Mouse (Mus musculus): ENCODE measurements around the gene Adat3. TPM values are rescaled to one million over a fixed set of nuclear protein-coding genes. Genes with fewer than 3 reads are reported as not detected.

The Adat3 gene
- polyA plus RNA-seq, 1 experiment from 2014 or later = 9.1 TPM

DNA sequence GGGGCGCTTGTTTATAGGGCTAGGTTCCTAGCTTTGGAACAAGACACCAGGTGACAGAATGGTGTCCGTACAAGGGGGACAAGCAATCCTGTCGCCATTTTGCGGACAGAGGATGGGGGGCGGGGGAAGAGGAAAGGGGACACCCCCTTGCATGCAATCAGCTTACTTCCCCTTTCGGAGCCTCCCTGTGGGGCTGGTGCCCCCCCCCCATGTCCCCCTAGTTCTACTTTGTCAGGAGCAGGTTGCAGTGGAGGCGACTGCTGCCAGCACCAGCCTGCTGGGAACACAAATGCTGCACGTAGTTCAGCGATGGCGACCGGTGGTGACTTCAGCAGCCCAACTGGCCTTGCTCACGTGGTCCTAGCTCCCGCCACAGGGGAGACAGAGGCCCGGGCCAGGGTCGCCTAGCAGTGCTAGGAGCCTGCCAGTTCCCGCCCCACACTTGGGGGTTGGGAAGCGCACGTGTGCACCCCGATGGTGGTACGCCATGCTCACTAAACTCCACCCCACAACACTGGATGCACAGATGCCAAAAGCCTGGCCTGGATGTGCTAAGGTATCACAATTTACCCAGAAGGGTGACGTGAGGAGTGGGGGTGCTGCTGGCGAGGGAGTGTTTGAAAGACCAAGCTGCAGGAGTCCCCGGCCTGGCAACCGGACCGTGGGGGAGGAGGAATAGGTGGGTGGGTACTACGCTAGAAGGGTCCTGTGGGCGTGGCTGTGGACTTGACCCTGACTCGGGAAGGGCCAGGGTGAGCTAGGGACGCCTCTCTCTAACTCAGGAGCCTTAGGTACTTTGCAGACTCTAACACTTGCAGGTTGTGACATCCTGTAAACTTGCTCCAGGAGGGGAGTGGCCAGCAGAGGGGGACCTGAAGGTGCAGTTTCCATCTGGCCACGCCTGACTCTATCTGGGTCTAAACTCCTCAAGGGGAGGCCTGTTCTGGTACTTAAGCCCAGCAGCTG is 31.5 kb upstream of the Adat3 start:
- no peaks in the 10 kb centered on the region for H3K27me3 ChIP-seq
- H3K36me3 ChIP-seq = peaks cover 18% of the 10 kb centered on the region
- no peaks in the 10 kb centered on the region for H3K9me3 ChIP-seq
- peaks cover 72% of the 10 kb centered on the region for H3K4me1 ChIP-seq
- H3K4me2 ChIP-seq = peak overlapping the region; percentile 51
- peak overlapping the region; percentile 20 for H3K4me3 ChIP-seq
- ATAC-seq (ENCODE audit: insufficient number of reproducible peaks, insufficient read depth, low FRiP score, low TSS enrichment, low read depth) = no peak
- peak overlapping the region; percentile 65 for H3K9ac ChIP-seq
- peak overlapping the region; percentile 55; the same call in 1 of the 2 replicates for H3K27ac ChIP-seq
- 22% methylated on average over 30 of the region's 30 CpGs for WGBS

DNA sequence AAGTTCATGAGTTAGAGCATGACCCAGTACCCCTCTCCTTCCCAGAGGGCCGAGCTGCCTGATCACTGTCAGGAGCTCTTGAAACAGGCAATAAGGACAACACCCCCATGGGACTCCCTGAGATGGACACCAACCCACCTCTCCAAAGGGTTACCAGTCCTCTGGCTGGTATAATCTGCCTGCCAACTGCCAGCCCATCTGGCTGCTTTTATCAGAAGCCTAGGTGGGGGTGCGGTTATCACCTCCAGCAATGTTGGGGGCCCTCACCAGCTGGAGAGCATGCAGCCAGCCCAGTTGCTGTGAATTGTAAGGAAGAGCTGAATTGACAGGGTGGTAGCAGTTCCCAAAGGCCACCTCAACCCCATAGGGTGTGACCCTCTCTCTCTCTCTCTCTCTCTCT is 30.2 kb upstream of the Adat3 start:
- H3K4me2 ChIP-seq = no peak overlapping the region
- peaks cover 65% of the 10 kb centered on the region for H3K4me1 ChIP-seq
- H3K4me3 ChIP-seq = no peak overlapping the region
- WGBS = 84% methylated on average over 2 of the region's 2 CpGs
- peaks cover 14% of the 10 kb centered on the region for H3K36me3 ChIP-seq
- ATAC-seq (ENCODE audit: insufficient number of reproducible peaks, insufficient read depth, low FRiP score, low TSS enrichment, low read depth) = no peak
- H3K9ac ChIP-seq = no peak overlapping the region
- no peak overlapping the region for H3K27ac ChIP-seq
- no peaks in the 10 kb centered on the region for H3K27me3 ChIP-seq
- no peaks in the 10 kb centered on the region for H3K9me3 ChIP-seq

DNA sequence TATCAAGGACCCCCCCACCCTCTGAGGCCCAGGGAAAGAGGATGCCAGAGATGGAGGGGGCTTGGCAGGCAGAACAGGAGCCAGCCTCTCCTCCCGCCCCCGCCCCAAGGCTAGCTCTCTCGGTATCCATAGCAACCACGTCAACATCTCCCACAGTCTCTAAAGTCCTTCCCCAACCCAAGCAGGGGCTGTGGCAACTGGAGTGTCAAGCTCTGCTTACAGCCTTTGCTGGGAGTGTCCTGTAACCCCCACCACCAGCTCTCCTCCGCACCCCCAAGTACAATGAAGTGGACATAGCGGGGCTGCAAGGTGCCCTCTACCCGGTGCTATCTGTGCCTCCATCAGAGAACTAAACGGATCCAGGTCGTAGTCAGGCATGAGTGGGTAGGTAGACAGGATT is 28.7 kb upstream of the Adat3 start:
- H3K36me3 ChIP-seq = no peaks in the 10 kb centered on the region
- WGBS = 53% methylated on average over 9 of the region's 9 CpGs
- H3K27me3 ChIP-seq = no peaks in the 10 kb centered on the region
- no peak overlapping the region for H3K4me3 ChIP-seq
- H3K9ac ChIP-seq = peak overlapping the region; percentile 86
- peaks cover 74% of the 10 kb centered on the region for H3K4me1 ChIP-seq
- no peak overlapping the region for H3K27ac ChIP-seq
- H3K4me2 ChIP-seq = peak overlapping the region; percentile 24; the same call in 1 of the 2 replicates
- no peaks in the 10 kb centered on the region for H3K9me3 ChIP-seq
- no peak for ATAC-seq (ENCODE audit: insufficient number of reproducible peaks, insufficient read depth, low FRiP score, low TSS enrichment, low read depth)

- no peak for ATAC-seq (ENCODE audit: insufficient number of reproducible peaks, insufficient read depth, low FRiP score, low TSS enrichment, low read depth)
- Histone ChIP-seq H3K27me3 (no peaks in the 10 kb centered on the region), H3K9ac (peak overlapping the region; percentile 86), H3K4me1 (peaks cover 76% of the 10 kb centered on the region), H3K4me3 (peak overlapping the region; percentile 89), H3K9me3 (no peaks in the 10 kb centered on the region), H3K27ac (no peak overlapping the region), H3K36me3 (no peaks in the 10 kb centered on the region), H3K4me2 (peak overlapping the region; percentile 88)
- 76% methylated on average over 3 of the region's 3 CpGs for WGBS
These were observed 27.8 kb upstream of the Adat3 start for GRCm38 (mm10) chr10:80574896-80575295.

DNA sequence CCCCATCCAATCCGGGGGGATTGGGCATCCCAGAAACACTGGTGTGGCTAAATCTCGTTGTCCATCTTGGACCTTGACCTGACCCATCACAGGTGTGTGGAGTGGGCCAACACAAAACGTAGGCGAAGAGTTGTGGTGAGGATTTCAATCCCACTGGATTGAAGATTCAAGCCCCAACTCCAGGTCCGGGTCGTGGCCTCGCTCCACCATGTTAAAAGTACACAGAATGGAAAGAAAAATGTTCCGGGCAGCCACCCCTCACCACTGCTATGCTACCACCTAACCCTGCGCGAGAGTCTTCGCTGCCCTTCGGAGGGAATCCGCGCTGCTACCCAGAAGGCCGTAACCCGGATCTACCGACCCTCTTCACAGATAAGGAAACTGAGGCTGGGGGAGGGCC is 26.8 kb upstream of the Adat3 start:
- Histone ChIP-seq H3K9ac (peak overlapping the region; percentile 86), H3K4me2 (peak overlapping the region; percentile 88), H3K27me3 (no peaks in the 10 kb centered on the region), H3K4me1 (peaks cover 66% of the 10 kb centered on the region), H3K27ac (peak overlapping the region; percentile 95; the same call in 1 of the 2 replicates), H3K36me3 (no peaks in the 10 kb centered on the region), H3K9me3 (no peaks in the 10 kb centered on the region), H3K4me3 (peak overlapping the region; percentile 89)
- ATAC-seq (ENCODE audit: insufficient number of reproducible peaks, insufficient read depth, low FRiP score, low TSS enrichment, low read depth) = no peak
- whole genome bisulfite sequencing = 12% methylated on average over 17 of the region's 17 CpGs

DNA sequence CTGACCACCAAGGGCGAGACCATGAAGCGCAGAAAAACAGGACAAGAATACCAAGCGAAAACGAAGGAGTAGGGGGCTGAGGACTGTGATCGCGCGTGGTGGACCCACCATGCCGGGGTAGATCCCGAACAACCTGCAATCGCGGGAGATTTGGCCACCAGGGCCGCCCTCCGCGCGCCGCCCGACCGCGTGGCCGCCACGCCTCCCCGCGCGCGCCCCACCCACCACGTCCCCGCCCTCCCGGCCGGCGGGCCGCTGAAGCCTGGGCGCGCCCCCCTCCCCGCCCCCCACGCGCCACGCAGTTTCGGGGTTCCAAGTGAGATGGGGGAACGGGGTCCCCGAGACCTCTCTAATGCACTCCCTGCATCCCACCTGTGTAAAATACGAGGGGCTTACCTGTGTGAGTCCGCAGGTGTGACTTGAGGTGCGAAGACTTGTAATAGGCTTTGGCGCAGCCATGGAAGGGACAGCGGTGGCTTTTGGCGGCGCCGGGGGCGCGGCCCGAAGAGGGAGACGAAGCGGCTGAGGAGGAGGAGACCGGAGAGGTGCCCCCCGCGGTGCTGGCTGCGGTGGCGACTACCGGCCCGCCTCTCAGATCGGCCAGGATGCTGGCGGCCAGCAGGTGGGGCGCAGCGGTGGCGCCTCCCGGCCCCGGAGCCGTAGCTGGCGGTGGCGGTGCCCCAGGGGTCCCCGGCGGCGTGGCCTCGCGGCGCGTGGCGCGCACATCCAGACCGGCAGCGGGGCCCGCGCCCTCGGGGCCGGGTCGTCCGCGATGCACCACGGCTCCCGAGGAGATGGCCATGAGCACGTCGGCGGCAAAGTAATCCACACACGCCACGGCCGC is 26.1 kb upstream of the Adat3 start:
- Histone ChIP-seq H3K4me1 (peaks cover 59% of the 10 kb centered on the region), H3K4me3 (peak overlapping the region; percentile 89), H3K9ac (peak overlapping the region; percentile 86), H3K36me3 (no peaks in the 10 kb centered on the region), H3K9me3 (no peaks in the 10 kb centered on the region), H3K27me3 (no peaks in the 10 kb centered on the region), H3K4me2 (peak overlapping the region; percentile 88), H3K27ac (peak overlapping the region; percentile 95)
- WGBS = under 1% methylated on average over 94 of the region's 96 CpGs
- no peak; the same call in 1 of the 2 replicates for ATAC-seq (ENCODE audit: insufficient number of reproducible peaks, insufficient read depth, low FRiP score, low TSS enrichment, low read depth)

DNA sequence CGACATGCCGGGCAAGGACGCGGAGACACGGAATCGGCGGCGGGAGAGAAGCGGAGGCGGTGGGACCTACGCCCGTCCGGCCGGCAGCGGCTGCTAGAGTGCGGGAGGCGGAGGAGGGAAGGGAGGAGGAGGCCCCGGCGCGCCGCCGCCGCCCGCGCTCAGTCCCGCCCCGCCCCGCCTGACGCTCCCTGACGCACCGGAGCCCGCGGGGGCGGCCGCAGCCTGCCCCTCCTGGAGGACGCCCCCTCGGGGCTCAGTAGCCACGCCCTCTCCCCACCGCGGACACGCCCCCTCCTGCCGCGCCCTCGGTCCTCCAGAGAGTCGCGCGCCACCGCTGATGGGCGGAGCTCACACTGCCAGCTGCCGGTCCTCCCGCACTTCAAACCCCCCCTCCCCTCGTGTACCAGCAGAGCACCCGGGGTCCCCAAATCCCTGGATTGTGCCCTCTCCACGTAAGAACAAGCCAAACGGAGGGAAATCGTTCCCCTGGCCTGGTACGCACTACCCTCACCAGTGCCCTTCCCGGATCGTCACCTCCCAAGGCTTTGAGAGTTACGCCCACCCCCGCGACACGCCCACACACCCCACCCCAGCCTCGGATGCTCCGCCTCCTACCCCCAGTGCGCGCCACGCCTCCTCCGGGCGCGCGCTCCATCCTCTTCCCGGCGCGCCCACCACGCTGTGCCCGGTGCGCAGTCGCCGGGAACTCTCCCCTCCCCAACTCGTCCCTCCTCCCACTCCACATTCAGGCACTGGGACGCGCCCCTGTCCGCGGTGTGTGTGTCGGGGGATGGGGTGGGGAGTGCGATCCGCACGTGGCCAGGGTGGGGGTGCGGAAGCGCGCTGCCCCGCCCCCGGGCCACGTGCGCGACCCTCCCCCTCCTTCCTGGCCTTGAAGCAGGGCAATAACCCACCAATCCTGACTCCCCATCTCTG is 25.2 kb upstream of the Adat3 start, which contains the start of gene Klf16:
Klf16 (minus strand) TSS at position 127 of the 936 bp plus-strand sequence.
- H3K36me3 ChIP-seq = peaks cover 2% of the 10 kb centered on the region; the same call in 1 of the 2 replicates
- peak within 1 kb of the TSS; percentile 88 for H3K4me2 ChIP-seq
- under 1% methylated on average over 94 of the region's 97 CpGs for WGBS
- H3K9ac ChIP-seq = peak within 1 kb of the TSS; percentile 86
- ATAC-seq (ENCODE audit: insufficient number of reproducible peaks, insufficient read depth, low FRiP score, low TSS enrichment, low read depth) = peak; percentile 82
- no peaks in the 10 kb centered on the region for H3K9me3 ChIP-seq
- no peaks in the 10 kb centered on the region for H3K27me3 ChIP-seq
- H3K4me3 ChIP-seq = peak within 1 kb of the TSS; percentile 89
- peak within 1 kb of the TSS; percentile 95 for H3K27ac ChIP-seq
- H3K4me1 ChIP-seq = peaks cover 50% of the 10 kb centered on the region

GRCm38 (mm10) chr10:80578131-80578750 is 24.4 kb upstream of the Adat3 start:
- ATAC-seq (ENCODE audit: insufficient number of reproducible peaks, insufficient read depth, low FRiP score, low TSS enrichment, low read depth) = no peak; the same call in 1 of the 2 replicates
- Histone ChIP-seq H3K4me3 (peak overlapping the region; percentile 89), H3K9me3 (no peaks in the 10 kb centered on the region), H3K27me3 (no peaks in the 10 kb centered on the region), H3K27ac (peak overlapping the region; percentile 95), H3K9ac (peak overlapping the region; percentile 86), H3K36me3 (peaks cover 6% of the 10 kb centered on the region), H3K4me2 (peak overlapping the region; percentile 88), H3K4me1 (peaks cover 46% of the 10 kb centered on the region)
- WGBS = under 1% methylated on average over 29 of the region's 29 CpGs

GRCm38 (mm10) chr10:80578911-80579310 is 23.8 kb upstream of the Adat3 start:
- WGBS = 5% methylated on average over 8 of the region's 8 CpGs
- Histone ChIP-seq H3K9ac (peak overlapping the region; percentile 86), H3K4me1 (peaks cover 39% of the 10 kb centered on the region), H3K27me3 (no peaks in the 10 kb centered on the region), H3K4me3 (peak overlapping the region; percentile 89), H3K36me3 (peaks cover 13% of the 10 kb centered on the region), H3K9me3 (no peaks in the 10 kb centered on the region), H3K4me2 (peak overlapping the region; percentile 88), H3K27ac (peak overlapping the region; percentile 95)
- ATAC-seq (ENCODE audit: insufficient number of reproducible peaks, insufficient read depth, low FRiP score, low TSS enrichment, low read depth) = no peak

- H3K9ac ChIP-seq = no peak overlapping the region
- H3K27me3 ChIP-seq = no peaks in the 10 kb centered on the region
- H3K27ac ChIP-seq = peak overlapping the region; percentile 23; the same call in 1 of the 2 replicates
- WGBS = 90% methylated on average over 5 of the region's 5 CpGs
- no peak overlapping the region for H3K4me3 ChIP-seq
- H3K9me3 ChIP-seq = no peaks in the 10 kb centered on the region
- H3K36me3 ChIP-seq = peaks cover 42% of the 10 kb centered on the region
- no peak for ATAC-seq (ENCODE audit: insufficient number of reproducible peaks, insufficient read depth, low FRiP score, low TSS enrichment, low read depth)
- H3K4me1 ChIP-seq = peaks cover 36% of the 10 kb centered on the region
- H3K4me2 ChIP-seq = no peak overlapping the region
These were observed 19.6 kb upstream of the Adat3 start for GRCm38 (mm10) chr10:80583047-80583446.
